Mouse (Mus musculus) liver, adult 2 months (tissue): ENCODE measurements around the gene Rffl.

Source experiments
- CTCF ChIP-seq: fragments of 200-500 bp; IDR thresholded peaks from 2 replicates; pipeline ENCODE4 v1.5.1; 2011; ENCODE audit warnings: low read depth, low read length, control low read depth
- POLR2A ChIP-seq: fragments of 200-500 bp; IDR thresholded peaks from 2 replicates; pipeline ENCODE4 v1.6.1; 2011; ENCODE audit warnings: low read length, control low read depth; ENCODE audit not compliant: insufficient read depth; ENCODE audit errors: extremely low read depth

DNA sequence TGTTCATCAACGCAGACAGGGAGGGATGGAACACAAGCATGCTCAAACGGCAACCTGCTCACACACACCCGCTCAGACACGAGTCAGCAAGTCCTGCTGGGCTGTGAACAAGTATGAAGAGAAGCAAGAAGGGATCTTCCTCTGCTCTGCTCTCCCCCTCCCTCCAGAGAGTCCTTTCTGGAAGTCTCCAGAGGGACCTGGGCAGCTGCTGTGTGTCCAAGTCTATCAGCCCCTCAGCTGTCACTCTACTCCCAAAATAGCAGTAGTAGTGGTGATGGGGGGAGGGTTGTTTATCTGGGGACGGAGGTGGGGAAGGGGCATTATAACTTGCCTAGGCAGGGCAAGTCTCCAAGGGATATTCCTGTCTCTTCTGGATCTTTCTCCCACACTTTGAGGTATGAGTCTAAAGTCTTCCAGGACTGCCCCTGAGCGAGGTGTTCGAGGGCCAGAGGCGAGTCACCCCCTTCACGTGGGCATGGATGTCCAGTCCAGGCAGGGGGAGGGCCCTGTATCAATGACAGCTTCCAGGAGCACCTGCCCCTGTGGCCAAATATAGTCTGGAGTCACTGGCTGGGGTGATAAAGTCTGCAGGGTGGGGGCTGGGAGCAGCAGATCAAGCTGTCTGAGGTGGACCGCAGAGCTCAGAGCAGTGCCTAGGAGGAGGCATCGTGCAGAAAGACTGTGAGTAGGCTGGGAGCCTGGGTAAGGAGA is 39.8 kb upstream of the Rffl start:
- TF ChIP-seq POLR2A (no peak), CTCF (no peak)
